Mouse (Mus musculus) ovary, postnatal 14 days (tissue): Measurements from ENCODE around the gene Peg10.
A peak's percentile ranks its signal among the peaks of the same experiment; 100 is the strongest.

ENCODE experiments used
- DNase-seq: peaks from one replicate; pipeline ENCODE4 v3.0.0; 2022; ENCODE audit warnings: low spot score

Peg10 gene

DNA sequence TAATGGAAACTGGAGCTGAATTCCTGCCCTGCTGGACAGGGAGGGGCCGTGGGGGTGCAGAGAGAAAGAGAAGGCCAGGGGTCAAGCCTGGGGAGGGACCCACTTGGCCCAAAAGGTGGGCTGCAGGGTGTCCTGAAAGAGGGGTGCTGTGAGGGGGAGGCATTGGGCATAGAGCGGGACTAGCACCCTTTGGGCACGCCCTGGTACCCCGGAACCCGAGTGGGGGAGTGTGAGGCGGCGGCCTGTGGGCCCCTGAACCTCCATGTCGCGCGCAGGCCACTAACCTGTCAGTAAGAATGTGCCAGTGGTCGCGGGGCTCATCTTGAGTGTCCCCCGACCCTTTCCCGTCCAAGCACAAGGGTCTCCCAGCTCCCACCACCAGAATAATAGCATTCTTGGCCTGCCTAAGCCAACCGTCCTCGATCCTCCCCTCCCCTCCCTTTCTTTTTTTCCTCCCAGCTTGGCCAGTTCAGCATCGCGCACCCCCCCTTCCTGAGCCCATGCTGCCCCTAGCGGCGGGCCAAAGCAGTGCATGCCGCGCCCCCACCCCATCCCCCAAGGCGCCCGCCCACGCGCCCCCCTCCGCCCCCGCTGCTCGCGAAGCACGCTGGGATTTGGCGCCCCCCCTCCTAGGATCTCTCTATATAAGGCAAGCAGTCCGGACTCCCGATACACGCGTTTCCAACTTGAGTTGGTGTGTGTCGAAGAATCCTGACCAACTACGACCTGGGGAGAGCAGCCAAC is at the start of gene Peg10, which contains the start of gene Sgce:
Gene Peg10, plus strand, starts transcription at position 611 of the 744 bp plus-strand sequence.
Gene Sgce, minus strand, starts transcription at position 512 of the 744 bp plus-strand sequence.
- DNase-seq = peak; percentile 62

DNA sequence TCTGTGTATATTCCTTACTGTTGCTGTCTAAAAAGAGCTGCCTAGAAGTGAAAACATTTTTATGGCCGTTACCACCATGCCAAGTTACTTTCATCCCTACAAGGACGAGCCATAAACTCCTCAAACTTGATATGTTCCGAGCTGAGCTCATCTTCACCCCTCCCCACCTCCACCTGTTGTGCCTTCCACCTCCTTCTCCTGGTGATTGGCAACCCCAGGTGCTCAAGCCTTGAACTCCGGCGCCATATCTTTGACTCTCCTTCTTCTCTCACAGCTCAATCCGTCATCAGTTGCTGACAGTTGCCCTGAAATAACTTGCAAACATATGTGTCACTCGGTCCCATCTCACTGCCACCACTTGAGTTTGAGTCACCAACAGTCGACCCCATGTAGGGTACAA is 45.5 kb upstream of the Peg10 start:
- no peak for DNase-seq

DNA sequence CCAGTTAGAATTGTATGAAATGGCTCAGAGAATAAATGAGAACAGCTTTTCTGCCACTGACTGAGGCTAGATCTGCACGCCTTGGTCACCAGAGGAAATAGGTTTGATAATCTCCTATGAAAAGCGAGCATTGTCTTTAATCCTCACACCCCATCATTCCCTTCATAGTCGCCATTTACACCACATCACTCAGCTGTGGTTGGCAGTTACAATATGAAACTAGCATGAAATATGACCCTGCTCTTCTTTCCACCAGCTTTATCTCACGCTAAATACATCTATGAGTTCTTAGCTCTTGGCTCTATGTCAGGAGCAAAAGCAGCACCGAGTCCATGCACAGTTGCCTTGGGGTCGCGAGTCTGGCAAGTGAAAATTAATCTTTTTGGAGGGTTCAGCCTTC is 43.2 kb upstream of the Peg10 start:
- no peak for DNase-seq

DNA sequence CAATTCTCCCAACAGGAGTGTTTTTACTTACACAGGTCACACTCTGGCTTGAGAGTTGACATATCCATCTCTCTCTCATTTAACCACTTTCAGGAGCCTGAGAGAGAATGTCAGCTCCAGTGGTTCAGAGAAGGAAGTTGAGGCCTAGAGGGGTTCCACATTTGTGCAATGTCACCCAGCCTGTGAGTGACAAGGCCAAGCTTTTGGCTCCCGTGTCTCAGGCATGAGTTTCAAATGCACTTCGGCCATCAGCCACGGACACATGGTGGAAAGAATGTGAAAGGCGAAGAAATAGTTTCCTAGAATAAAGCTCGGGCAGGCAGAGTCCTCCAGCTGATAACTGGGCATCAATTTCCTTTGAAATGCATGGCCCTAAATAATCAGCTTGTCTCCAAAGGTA is 40.7 kb upstream of the Peg10 start:
- no peak for DNase-seq

DNA sequence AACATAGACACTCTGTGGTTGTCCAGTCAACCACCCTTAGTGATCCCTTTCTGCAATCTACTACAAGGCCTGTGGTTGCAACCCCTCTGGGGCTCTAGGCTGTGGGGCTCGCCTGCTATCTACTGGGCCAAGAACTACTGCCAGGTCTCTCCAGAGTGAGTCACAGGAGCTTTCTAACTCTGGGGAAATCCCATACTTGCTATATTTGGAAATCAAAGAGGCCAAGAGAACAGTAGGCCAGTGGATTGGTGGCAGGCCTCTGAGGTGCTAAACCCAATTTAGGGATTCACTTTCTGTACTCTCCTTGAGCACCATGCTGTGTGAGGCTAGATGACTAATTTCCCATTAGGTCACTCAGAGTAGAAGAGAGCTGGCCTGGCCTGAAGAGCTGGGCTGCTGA is 38.1 kb upstream of the Peg10 start:
- no peak for DNase-seq

DNA sequence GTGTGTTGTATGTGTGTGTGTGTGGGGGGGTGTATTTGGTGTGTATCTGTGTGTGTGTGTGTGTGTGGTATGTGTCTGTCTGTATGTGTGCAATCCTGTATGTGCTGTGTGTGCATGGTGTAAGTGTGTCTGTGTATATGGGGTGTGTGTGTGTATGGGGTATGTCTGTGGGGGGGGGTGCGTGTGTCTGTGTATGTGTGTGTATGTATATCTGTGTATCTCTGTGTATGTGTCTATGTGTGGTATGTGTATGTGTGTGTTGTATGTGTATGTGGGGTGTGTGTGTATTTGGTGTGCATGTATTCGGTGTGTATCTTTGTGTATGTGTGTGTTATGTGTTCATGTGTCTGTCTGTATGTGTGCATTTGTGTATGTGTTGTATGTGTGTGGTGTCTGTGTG is 30.9 kb upstream of the Peg10 start:
- no peak for DNase-seq

DNA sequence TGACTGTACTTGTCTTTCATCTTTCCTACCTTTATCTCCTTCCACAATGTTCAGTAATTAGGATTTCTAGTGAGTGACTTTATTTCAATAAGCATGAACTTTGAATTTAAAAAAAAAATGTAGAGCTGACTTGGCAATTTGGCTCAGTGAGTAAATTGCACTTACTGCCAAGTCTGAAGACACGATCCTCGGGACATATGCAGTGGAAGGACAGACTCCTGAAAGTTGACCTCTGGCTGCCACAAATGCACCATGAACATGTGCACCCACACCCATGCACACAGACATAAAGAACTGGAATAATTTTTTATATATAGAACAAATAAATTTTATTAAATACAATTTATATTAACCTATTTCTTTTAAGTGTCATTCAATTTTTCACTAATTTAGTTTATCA is 29.8 kb upstream of the Peg10 start:
- DNase-seq = no peak

DNA sequence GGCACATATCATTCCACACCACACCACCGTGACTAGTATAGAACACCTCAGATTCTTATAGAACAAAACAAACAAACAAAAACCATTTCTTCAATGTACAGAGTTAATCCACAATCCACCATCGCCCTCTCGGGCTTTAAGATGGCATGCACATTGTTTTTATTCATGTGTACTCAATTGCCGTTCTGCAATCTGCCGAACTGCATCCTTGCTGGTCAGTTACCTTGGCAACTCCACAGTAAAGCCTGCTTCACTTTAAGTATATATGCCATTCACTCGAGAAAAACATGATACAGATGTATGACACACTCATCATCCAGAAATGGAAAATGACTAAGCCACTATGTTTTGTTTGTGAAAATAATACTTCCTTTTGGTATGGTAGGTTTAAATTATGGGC is 25.0 kb upstream of the Peg10 start:
- no peak for DNase-seq

DNA sequence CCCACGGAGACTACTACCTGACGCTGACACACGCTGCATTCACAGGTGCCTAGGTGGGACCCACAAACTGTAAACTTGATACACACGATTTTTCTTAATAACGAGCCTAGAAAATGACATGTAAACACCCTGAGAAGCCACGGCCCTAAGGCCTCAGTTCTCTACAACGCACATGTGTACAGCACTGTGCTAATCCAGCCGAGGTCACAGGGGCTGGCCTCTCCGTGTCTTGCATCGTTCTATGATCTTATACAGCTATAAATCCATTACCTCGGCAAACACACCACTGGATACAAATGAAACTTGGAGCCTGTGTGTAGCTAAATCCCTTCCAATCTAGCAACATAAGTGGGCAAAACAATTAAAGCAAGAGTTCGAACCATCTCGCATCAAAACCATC is 24.4 kb upstream of the Peg10 start:
- no peak for DNase-seq

DNA sequence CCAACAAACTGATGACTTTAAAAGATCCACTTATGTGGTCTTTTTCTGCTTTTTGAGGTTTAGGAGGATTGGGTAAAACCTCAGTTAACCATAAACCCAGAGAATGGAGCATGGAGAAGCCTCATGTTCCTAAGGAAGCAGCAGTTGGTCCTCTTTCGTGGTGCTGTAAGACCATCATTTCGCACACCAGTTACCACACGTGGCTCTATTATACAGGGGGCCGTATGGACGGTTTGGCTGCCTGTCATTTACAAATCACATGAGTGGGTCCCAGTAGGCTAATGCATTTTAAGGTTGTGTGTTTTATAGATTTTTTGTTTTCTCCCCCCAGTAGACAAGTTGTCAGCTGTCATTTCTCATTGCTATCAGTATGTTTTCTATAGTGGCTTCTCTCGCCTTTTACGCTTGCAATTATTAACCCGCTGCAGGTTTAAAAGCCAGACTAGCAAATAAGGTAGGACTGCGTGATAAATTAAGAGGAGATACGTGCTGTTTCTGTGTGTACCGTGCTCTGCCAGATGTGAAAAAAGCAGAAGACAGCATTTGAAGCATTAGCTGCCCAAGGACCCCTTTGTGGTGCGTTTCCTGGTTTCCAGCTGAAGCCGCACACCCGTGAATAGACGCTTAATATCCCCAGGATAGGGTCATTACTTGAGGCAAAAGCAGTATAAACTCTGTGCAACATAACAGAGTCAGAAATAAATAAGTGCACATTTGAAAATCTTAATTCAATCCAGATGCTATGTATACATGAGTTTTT is 22.9 kb upstream of the Peg10 start:
- DNase-seq = no peak

DNA sequence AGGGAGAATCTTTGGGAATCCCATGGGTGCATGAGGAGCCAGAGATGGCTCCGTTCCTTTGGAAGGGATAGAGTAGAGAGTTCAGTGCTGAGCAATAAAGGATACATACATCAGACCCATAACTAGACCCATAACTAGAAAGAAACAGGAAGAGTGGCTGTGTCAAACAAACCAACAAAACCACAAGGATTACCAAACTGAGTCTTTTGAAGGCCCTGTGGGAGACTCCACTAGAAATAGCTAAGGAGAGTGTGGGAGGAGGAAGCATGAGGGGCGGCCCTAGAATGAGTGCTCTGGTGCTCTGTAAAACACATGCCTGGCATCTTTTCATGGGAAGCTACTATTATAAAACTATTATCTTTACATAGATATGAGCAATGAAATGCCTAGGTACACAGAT is 18.8 kb upstream of the Peg10 start:
- no peak for DNase-seq

DNA sequence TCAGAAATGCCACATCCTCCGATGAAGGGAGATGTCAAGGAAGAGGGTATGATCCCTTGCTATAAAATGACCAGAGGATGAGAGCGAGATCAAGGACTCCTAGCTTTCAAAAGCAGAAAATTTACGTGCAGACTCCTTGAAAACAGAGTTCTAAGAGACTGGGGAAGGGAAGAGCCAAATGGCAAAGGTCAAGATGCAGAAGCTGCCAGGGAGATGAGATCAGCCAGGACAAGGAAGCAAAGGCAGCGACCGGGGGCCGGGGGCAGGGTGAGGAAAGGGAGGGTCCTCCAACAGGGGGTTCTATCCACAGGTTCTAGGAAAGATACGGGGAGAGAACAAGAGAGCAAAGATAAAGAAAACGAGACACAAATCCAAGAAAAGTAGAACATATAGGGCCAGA is 15.4 kb upstream of the Peg10 start:
- DNase-seq = no peak

DNA sequence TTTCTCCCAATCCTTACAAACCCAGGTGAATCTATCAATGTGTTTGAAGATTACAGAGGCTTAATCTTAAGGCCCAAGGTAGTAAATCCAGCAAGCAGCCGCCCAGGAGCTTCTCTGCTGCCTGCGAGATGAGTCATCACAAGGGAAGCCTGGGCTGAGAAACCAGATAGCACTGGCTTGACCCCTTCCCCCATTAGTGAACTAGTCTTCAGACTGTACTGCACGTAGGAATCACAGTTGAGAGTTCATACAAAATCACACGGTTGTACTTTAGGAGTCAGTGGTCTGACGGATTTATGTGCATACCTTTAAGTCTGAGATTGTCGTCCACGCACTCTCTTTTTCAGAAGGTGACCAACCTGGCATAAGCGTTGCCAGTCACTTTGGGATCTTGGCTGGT is 13.9 kb upstream of the Peg10 start:
- DNase-seq = no peak

DNA sequence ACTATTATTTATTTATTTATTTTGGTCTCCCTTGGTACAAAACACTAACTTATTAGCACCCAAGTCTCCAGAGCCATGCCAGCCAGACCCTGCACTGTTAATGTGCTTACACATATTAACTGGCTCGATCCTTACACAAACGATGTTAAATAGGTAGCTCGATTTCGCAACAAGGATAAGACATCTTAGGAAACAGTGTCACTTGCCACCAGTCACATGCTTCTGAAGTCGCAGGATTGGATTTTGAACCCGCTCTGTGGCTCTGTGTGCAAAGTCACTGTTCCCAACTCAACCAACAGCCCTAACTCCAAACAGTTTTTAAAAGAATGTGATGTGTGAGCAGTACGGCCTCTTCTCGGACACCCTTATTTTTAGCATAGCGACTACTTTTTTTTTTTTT is 10.7 kb upstream of the Peg10 start:
- DNase-seq = no peak

DNA sequence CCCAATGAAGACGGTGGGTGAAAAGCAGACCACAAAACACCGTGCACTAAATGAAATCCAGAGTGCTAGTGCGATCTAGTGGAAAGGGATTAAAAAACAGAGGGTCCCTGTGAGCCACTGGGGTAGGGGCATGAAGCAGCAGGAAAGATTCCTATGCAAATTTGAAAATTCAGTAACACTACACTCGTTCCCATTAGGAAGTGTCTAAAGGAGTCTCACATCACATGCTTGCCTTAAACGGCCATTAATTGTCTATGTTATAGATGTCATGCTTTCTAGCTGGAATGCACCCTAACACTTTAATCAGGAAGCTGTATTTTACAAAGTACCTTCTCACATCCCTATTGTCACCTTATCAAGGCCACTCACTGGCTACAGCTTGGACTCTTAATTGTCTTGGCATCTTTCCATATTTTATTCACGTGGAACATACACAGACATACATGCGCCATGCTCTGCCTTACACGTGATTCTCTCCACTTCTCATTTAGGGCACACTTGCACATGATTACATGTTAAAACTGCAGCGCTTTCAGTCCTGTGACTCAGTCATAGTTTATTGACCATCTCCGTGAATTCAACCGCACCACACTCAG is 9.0 kb upstream of the Peg10 start:
- DNase-seq = no peak

DNA sequence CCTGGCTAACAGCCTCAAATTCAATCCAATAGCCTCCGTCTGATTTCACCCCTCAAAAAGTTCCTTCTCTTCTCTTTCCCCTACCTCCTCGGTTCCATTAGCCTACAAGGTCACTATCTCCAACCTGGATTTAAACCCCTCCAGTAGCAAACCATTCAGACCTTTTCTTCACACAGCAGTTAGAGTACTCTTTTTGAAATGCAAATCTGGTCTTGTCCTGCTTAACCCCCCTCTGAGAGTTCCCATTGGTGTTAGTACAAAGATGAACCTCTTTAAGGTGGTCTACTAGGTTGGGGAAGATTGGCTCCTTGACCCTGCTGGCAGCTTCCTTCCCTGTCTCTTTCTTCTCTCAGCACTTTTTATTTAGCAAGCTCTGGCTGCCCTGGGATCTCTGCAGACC is 8.4 kb upstream of the Peg10 start:
- no peak for DNase-seq

DNA sequence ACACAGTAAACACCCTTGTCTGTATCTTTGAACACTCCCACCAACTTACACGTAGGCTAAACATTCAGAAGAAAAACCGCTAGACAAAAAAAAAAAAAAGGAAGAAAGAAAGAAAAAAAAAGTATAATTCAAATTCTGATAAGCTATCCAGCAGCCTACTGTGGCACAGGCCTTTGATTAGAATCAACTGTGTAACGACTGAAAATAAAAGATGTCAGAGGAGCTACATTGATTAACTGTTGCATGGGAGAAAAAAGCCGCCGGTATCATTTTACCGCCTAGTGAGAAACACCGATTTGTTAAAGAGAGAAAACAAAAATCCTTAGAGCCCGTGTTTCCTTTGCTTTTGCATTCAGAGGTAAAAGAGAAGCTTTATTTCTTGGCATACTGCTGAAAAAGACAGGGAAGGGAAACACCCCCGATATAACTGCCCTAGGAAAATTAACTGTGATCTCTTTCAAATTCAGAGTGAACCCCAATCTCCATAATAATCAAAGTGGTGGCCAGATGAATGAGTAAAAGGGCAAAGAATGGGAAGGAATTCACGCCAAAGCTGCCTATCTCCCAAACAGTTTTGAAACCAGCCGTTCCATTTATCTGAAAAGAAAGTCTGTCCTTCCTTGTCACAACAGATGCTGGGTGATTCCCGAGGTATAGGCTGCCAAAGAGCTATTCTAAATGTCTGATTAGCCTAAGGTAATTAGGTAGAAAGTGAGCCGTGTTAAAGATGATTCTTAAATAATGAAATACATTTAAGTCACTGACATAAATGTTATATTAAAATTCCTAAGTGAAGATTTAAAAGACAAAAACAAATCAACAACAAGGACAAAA is 7.4 kb upstream of the Peg10 start:
- DNase-seq = no peak

DNA sequence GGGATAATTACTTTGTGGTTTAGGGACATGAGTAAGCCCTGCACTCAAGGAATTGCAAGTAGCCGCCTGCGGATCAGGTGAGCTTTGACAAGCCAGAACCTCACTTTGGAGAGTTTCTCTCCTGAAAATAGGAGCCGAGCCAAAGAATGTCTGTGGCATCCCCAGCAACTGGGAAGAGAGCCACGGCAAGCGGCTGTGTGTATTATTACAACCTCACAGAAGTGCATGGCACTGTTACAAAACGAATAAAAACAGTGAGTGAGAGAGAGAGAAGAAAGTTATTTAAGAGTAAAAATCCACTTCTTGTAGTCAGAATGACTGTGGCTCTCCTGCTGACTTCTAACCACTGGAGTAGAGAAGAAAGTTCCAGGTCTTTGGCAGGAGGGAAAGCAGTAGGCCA is 6.6 kb upstream of the Peg10 start:
- DNase-seq = no peak

DNA sequence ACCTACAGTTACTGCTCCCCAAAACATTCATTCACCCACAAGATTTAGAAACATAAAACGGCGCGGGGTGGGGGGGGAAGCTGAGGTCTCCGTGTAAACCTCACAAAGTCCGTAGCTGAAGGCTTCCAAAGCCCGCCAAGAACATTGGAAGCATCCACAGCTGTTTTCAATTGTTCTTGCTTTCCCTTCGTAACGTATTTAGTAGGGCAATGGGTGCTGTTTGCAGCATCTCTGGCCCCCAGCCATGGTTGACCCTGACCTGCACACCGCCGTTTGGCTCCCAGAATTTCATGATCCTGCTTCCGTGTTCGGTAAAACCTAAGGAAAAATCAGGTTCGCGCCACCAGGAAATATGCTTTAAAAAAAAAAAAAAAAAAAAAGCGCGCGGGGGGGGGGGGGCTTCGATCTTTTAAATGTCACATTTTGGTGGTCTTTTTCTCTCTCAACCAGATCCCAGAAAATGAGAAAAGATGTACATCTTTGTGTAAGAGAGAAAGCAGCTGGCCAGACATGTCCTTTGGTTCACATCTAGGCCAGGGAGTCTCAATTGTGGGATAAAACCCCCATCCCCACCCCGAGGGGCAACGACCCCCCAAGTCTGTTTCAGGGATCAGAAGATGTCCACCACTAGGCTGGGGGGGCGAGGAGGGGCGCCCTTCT is 940 bp upstream of the Peg10 start:
- no peak for DNase-seq

DNA sequence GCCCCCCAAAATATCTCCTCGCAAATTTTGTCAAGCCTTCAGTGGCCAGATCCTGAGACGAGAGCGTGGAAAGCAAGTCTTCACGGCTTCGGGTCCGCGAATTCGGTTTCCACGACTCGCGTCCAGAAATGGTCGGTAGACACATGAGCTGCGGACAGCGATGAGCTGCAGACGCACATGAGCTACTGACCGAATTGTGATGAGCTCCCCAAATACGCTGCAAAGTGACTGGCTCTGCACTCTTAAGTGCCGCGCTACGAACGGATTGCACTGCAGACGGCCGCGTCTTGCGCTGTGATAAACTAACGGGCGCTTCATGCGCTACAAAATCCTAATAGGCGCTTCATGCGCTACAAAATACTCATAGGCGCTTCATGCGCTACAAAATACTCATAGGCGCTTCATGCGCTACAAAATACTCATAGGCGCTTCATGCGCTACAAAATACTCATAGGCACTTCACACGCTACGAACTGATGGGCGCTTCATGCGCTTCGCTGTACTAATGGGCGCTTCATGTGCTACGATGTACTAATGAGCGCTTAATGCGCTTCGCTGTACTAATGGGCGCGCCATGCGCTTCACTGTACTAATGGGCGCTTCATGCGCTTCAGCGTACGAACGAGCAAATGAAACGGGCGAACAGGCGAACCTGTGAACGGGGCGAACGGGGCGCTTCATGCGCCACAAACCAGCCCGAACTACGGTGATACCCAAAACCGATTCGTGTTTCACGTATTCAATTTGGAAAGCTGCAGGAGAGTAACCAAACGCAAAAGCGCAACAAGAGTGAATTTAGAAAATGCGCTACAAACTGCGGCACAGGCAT is 785 bp downstream of the Peg10 start:
- no peak for DNase-seq

DNA sequence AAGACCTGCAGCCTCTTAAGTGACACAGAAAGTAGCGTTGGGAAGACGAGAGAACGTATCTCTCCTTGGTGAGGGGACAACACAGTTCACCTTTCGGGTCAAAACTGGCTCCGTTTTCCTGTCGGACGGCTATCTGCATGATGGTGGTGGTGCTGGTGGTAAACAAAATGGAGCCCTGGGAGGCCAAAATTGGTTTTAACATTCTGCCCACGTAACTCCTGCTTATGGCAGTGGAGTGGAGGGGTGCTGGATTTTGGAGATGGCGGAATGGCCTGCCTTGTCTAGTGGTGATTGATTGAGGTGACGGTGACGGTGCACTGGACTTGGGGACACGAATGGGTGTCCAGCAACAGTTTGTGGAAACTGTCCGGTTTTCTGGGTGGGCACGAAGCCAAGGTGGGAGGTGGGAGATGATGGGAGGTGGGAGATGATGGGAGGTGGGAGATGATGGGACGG is 1.4 kb downstream of the Peg10 start:
- DNase-seq = no peak
